Comparison of ENCODE assay signal across 8 mouse cellular contexts in the genomic region with DNA sequence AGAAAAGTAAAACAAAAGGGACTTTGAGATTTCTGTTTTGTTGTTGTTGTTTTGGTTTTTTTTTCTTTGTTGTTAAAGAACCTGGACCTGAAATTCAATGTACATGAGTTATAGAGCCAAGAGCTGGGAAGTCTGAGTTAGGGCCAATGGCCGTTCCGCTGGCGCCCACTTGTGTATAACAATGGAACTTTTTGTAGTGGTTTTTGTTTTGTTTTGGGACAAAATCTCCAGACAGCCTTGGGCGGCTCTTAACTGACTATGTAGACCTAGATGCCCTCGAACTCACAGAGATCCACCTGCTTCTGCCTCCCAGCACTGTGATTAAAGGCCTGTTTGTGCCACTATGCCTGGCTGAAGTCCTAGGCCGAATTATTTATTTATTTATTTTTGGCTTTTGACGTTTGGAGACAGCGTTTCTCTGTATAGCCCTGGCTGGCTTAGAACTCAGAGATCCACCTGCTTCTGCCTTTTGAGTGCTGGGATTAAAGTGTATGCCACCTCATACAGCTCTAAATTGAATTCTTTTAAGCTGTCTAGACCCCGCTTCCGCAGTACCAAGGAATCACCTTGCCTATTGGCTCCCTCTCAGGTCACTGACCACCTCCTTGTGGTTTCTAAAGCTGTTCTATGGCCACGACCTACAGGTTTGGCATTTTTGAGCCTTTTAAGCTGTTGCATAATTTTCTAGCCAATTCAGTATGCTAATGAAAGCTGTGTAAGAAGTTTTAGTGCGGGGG. TPM values are rescaled to one million over a fixed set of nuclear protein-coding genes. Genes with fewer than 3 reads are reported as not detected.
DNase-seq lines count a peak whose midpoint lies in the region; ATAC-seq and TF ChIP-seq lines count a peak whose summit lies in the region.

No protein-coding gene starts in this region.

- H3K9ac ChIP-seq in forebrain, embryonic 12.5 days, result no peak overlapping the region
- no peak overlapping the region for H3K9ac ChIP-seq in hindbrain, embryonic 11.5 days (ENCODE audit: low read depth, low read length)

- TF ChIP-seq POLR2A in bone marrow macrophage, adult 2 months (IDR thresholded peaks at IDR 0.05; ENCODE audit: borderline replicate concordance, low read depth, low read length), result no peak

- H3K9me3 ChIP-seq in forebrain, embryonic 12.5 days, result no peaks in the 10 kb centered on the region
- H3K9me3 ChIP-seq in hindbrain, embryonic 11.5 days (ENCODE audit: control insufficient read depth, low read length), result no peaks in the 10 kb centered on the region

- peak; percentile 56 for DNase-seq in layer of hippocampus, adult 11-12 months (ENCODE audit: low spot score)
- DNase-seq in layer of hippocampus, postnatal 36 days, result no peak
- peak; percentile 65 for DNase-seq in hindbrain, embryonic 11.5 days (ENCODE audit: low spot score)
- peak; percentile 24 to 28 for DNase-seq in left cerebral cortex, postnatal 25 days (ENCODE audit: low spot score in 2 of 2)
- peak; percentile 56 to 78 for DNase-seq in spleen, postnatal 4 days (ENCODE audit: low spot score in 2 of 2)

- intact Hi-C loops in left cerebral cortex, postnatal 25 days (cut with DNase I), result loop anchor here (10.0 kb wide), 1 partner anchor 412 kb away; no protein-coding TSS in a partner anchor

- peaks cover 5% of the 10 kb centered on the region; the same call in 1 of the 2 replicates for H3K4me1 ChIP-seq in bone marrow macrophage, adult 2 months (ENCODE audit: control insufficient read depth, insufficient read depth, low read length)
- peaks cover 14% of the 10 kb centered on the region for H3K4me1 ChIP-seq in forebrain, embryonic 12.5 days
- H3K4me1 ChIP-seq in hindbrain, embryonic 11.5 days (replicated peaks; ENCODE audit: control insufficient read depth, insufficient read depth, low read length), result peaks cover 5% of the 10 kb centered on the region; the same call in 1 of the 2 replicates

- H3K4me2 ChIP-seq in forebrain, embryonic 12.5 days, result peak overlapping the region; percentile 26
- H3K4me2 ChIP-seq in hindbrain, embryonic 11.5 days (replicated peaks; ENCODE audit: low read depth, low read length), result no peak overlapping the region

- no peak overlapping the region for H3K27ac ChIP-seq in bone marrow macrophage, adult 2 months (ENCODE audit: insufficient read depth, low read depth, low read length)
- H3K27ac ChIP-seq in forebrain, embryonic 12.5 days, result no peak overlapping the region
- H3K27ac ChIP-seq in hindbrain, embryonic 11.5 days (ENCODE audit: low read depth, low read length), result no peak overlapping the region

- H3K4me3 ChIP-seq in bone marrow macrophage, adult 2 months (ENCODE audit: insufficient read depth, low read length), result peak overlapping the region; percentile 57
- no peak overlapping the region for H3K4me3 ChIP-seq in forebrain, embryonic 12.5 days (replicated peaks)
- no peak overlapping the region; the same call in 1 of the 2 replicates for H3K4me3 ChIP-seq in hindbrain, embryonic 11.5 days (ENCODE audit: low read depth, low read length)

- peaks cover 5% of the 10 kb centered on the region for H3K36me3 ChIP-seq in forebrain, embryonic 12.5 days (replicated peaks)
- no peaks in the 10 kb centered on the region for H3K36me3 ChIP-seq in hindbrain, embryonic 11.5 days (ENCODE audit: control insufficient read depth, insufficient read depth, low read length)

- peak; percentile 70 for TF ChIP-seq CTCF in bone marrow macrophage, adult 2 months (IDR thresholded peaks at IDR 0.05; ENCODE audit: low read depth, low read length)

- no peaks in the 10 kb centered on the region for H3K27me3 ChIP-seq in forebrain, embryonic 12.5 days
- no peaks in the 10 kb centered on the region for H3K27me3 ChIP-seq in hindbrain, embryonic 11.5 days (ENCODE audit: control insufficient read depth, insufficient read depth, low read length)

- 46% methylated on average over 12 of the region's 12 CpGs for WGBS in forebrain, embryonic 12.5 days
- WGBS in hindbrain, embryonic 11.5 days, result 44% methylated on average over 12 of the region's 12 CpGs

- no peak for ATAC-seq in forebrain, embryonic 12.5 days (ENCODE audit: low FRiP score)
- no peak for ATAC-seq in hindbrain, embryonic 11.5 days (ENCODE audit: low FRiP score)
- ATAC-seq in megakaryocyte progenitor cell, adult 5-6 weeks (replicated peaks; ENCODE audit: poor library complexity), result peak; percentile 65

RNA-seq across cellular contexts. Expression of a gene that starts 1.7 kb away (rescaled TPM):
- 10 to 100 TPM; 12.4 to 12.9 TPM for total RNA-seq in layer of hippocampus, postnatal 36 days (2021)
- polyA plus RNA-seq in bone marrow macrophage, adult 2 months (2012; ENCODE audit: insufficient read depth, insufficient read length, missing spikeins), result 13.0 and 14.1 TPM in 2 replicates
- polyA plus RNA-seq in forebrain, embryonic 12.5 days (2016; fragmentation: Nextera tagmentation; extraction: Ambion mirVana), result 12.1 and 15.0 TPM in 2 replicates
- polyA plus RNA-seq in hindbrain, embryonic 11.5 days (2014; fragmentation: Nextera tagmentation; extraction: Ambion mirVana), result 11.1 and 11.3 TPM in 2 replicates
- total RNA-seq in left cerebral cortex, postnatal 25 days (2021), result 10 to 100 TPM in 1 of 2 experiments, 1 to 10 TPM in 1; 9.8 to 12.0 TPM
- total RNA-seq in megakaryocyte progenitor cell, adult 5-6 weeks (2015), result 8.3 and 10.6 TPM in 2 replicates
- 17.1 and 20.6 TPM in 2 replicates for total RNA-seq in megakaryocyte progenitor cell, adult 5-6 weeks (2017)

Comparison
In these comparisons a context has a peak if more than half of its experiments do, and no peak if none do; other contexts are left out.
1. DNase-seq: peak in layer of hippocampus, adult 11-12 months (single experiment), hindbrain, embryonic 11.5 days (single experiment), left cerebral cortex, postnatal 25 days (2 of 2) and spleen, postnatal 4 days (2 of 2); none in layer of hippocampus, postnatal 36 days (0 of 2).